Mouse (Mus musculus) spleen, embryonic (tissue): ENCODE measurements around the gene Tmem108.

Experiments used
- CTCF ChIA-PET: fragments of 350-600 bp; sonication (Branson Sonifier 250); formaldehyde crosslinking; loops from one replicate; lab custom pipeline; 2022; lab: Charles Lee

Gene Tmem108

GRCm38 (mm10) chr9:103504646-103505045 is 257.0 kb downstream of the Tmem108 start:
- CTCF ChIA-PET: no interaction called here

- CTCF ChIA-PET: interaction anchor here (0.6 kb wide), 1 partner anchor 489 kb away, joined by 3 read pairs; no protein-coding TSS in a partner anchor
Measured at GRCm38 (mm10) chr9:103503586-103504298, 257.9 kb downstream of the Tmem108 start.

- CTCF ChIA-PET: no interaction called here
Measured at GRCm38 (mm10) chr9:103502655-103503054, 259.0 kb downstream of the Tmem108 start.

- CTCF ChIA-PET: no interaction called here
Measured at GRCm38 (mm10) chr9:103501861-103502364, 259.7 kb downstream of the Tmem108 start.

GRCm38 (mm10) chr9:103499366-103499765 is 262.3 kb downstream of the Tmem108 start:
- CTCF ChIA-PET: no interaction called here

- CTCF ChIA-PET: no interaction called here
Measured at GRCm38 (mm10) chr9:103498699-103499098, 262.9 kb downstream of the Tmem108 start.

- CTCF ChIA-PET: no interaction called here
Measured at GRCm38 (mm10) chr9:103495391-103495790, 266.2 kb downstream of the Tmem108 start.

- CTCF ChIA-PET: interaction anchor here (1.0 kb wide), 1 partner anchor 269 kb away, joined by 7 read pairs; no protein-coding TSS in a partner anchor
Measured at GRCm38 (mm10) chr9:103494346-103495020, 267.2 kb downstream of the Tmem108 start.

GRCm38 (mm10) chr9:103491985-103492384 is 269.7 kb downstream of the Tmem108 start:
- CTCF ChIA-PET: interaction anchor here (0.6 to 0.7 kb wide), 2 partner anchors 19 to 109 kb away, joined by 5 to 10 read pairs; no protein-coding TSS in a partner anchor

GRCm38 (mm10) chr9:103490439-103490838 is 271.2 kb downstream of the Tmem108 start:
- CTCF ChIA-PET: interaction anchor here (0.7 to 1.4 kb wide), 2 partner anchors 16 to 52 kb away, joined by 3 read pairs; no protein-coding TSS in a partner anchor

- CTCF ChIA-PET: interaction anchor here (0.7 to 1.4 kb wide), 3 partner anchors 16 to 52 kb away, joined by 3 to 7 read pairs (median 3); no protein-coding TSS in a partner anchor
Measured at GRCm38 (mm10) chr9:103489883-103490282, 271.8 kb downstream of the Tmem108 start.

- CTCF ChIA-PET: interaction anchor here (0.7 kb wide), 1 partner anchor 41 kb away, joined by 7 read pairs; no protein-coding TSS in a partner anchor
Measured at GRCm38 (mm10) chr9:103489096-103489495, 272.5 kb downstream of the Tmem108 start.

- CTCF ChIA-PET: no interaction called here
Measured at GRCm38 (mm10) chr9:103486262-103486661, 275.4 kb downstream of the Tmem108 start.

- CTCF ChIA-PET: no interaction called here
Measured at GRCm38 (mm10) chr9:103485606-103486005, 276.0 kb downstream of the Tmem108 start.

GRCm38 (mm10) chr9:103480603-103481220 is 280.9 kb downstream of the Tmem108 start:
- CTCF ChIA-PET: no interaction called here

- CTCF ChIA-PET: no interaction called here
Measured at GRCm38 (mm10) chr9:103480044-103480576, 281.5 kb downstream of the Tmem108 start, which contains the start of gene Bfsp2. Bfsp2 (minus strand) TSS chr9:103480420.

- CTCF ChIA-PET: no interaction called here
Measured at GRCm38 (mm10) chr9:103475414-103475813, 286.2 kb downstream of the Tmem108 start.

- CTCF ChIA-PET: interaction anchor here (0.6 kb wide), 2 partner anchors 16 to 589 kb away, joined by 3 to 7 read pairs; partner anchors contain the start of genes Acad11 and Uba5
Measured at GRCm38 (mm10) chr9:103473915-103474688, 287.5 kb downstream of the Tmem108 start.

GRCm38 (mm10) chr9:103471784-103472183 is 289.9 kb downstream of the Tmem108 start:
- CTCF ChIA-PET: interaction anchor here (0.5 to 0.7 kb wide), 4 partner anchors 47 to 973 kb away, joined by 3 to 4 read pairs (median 4); no protein-coding TSS in a partner anchor

GRCm38 (mm10) chr9:103469516-103469915 is 292.1 kb downstream of the Tmem108 start:
- CTCF ChIA-PET: interaction anchor here (0.7 kb wide), 2 partner anchors 98 to 107 kb away, joined by 3 read pairs; no protein-coding TSS in a partner anchor
